Mouse (Mus musculus) small intestine, adult 2 months (tissue): ENCODE data around the gene Dop1b. TPM values are rescaled to one million over a fixed set of nuclear protein-coding genes. Genes with fewer than 3 reads are reported as not detected.

Source experiments
- H3K27ac ChIP-seq: fragments of 200-500 bp; 2 replicates; pipeline ENCODE4 v1.5.1; 2012; ENCODE audit warnings: low read depth, low read length, control low read depth, inconsistent platforms; ENCODE audit not compliant: insufficient read depth
- H3K27me3 ChIP-seq: fragments of 200-500 bp; 2 replicates; pipeline ENCODE4 v1.6.1; 2012; ENCODE audit warnings: mild to moderate bottlenecking, moderate library complexity, low read length, inconsistent platforms; ENCODE audit not compliant: control insufficient read depth, insufficient read depth
- H3K36me3 ChIP-seq: fragments of 200-500 bp; 2 replicates; pipeline ENCODE4 v1.6.1; 2012; ENCODE audit warnings: mild to moderate bottlenecking, low read length, control low read depth, inconsistent platforms; ENCODE audit not compliant: control insufficient read depth, insufficient read depth
- H3K4me1 ChIP-seq: fragments of 200-500 bp; 2 replicates; pipeline ENCODE4 v1.6.1; 2012; ENCODE audit warnings: low read length, inconsistent platforms, mixed read lengths; ENCODE audit not compliant: control insufficient read depth, insufficient read depth, insufficient read length
- H3K4me3 ChIP-seq: fragments of 200-500 bp; 2 replicates; pipeline ENCODE4 v1.5.1; 2012; ENCODE audit warnings: low read depth, mild to moderate bottlenecking, control low read depth, inconsistent platforms, low read length, moderate library complexity
- CTCF ChIP-seq: fragments of 200-500 bp; IDR thresholded peaks from 2 replicates; pipeline ENCODE4 v1.5.1; 2012; ENCODE audit warnings: low read depth, mild to moderate bottlenecking, control low read depth, inconsistent platforms, low read length, moderate library complexity, mixed read lengths; ENCODE audit not compliant: insufficient replicate concordance, insufficient read length; ENCODE audit errors: extremely low read depth
- POLR2A ChIP-seq: fragments of 200-500 bp; IDR thresholded peaks from 2 replicates; pipeline ENCODE4 v1.6.1; 2012; ENCODE audit warnings: low read depth, mild to moderate bottlenecking, control low read depth, inconsistent platforms, low read length, moderate library complexity
- WGBS: fragments of 180-500 bp; shearing (Covaris S2); methylation state at CpG from one replicate; pipeline ENCODE4 v1.1.7; 2018; 5-methylcytosine and 5-hydroxymethylcytosine counted together
- polyA plus RNA-seq: library from polyadenylated mRNA; depleted of rRNA; stranded (reverse); fragments of >200 nt; gene quantifications from 2 replicates; pipeline ENCODE4 v1.2.3, GENCODE M21; 2012

Dop1b gene
- polyA plus RNA-seq, 1 experiment = 94.1 TPM

- no peaks in the 10 kb centered on the region for H3K27me3 ChIP-seq
- H3K36me3 ChIP-seq = peaks cover 34% of the 10 kb centered on the region
- 87% methylated on average over 4 of the region's 4 CpGs for WGBS
- TF ChIP-seq CTCF (no peak), POLR2A (no peak)
- H3K4me3 ChIP-seq = no peak overlapping the region
- no peaks in the 10 kb centered on the region for H3K4me1 ChIP-seq
- no peak overlapping the region for H3K27ac ChIP-seq
Observed at GRCm38 (mm10) chr16:93788388-93788787, 76.7 kb downstream of the Dop1b start.

GRCm38 (mm10) chr16:93788881-93789280 is 77.2 kb downstream of the Dop1b start:
- no peak for TF ChIP-seq CTCF
- no peak for TF ChIP-seq POLR2A
- Histone ChIP-seq H3K36me3 (peaks cover 32% of the 10 kb centered on the region), H3K4me3 (no peak overlapping the region), H3K27ac (no peak overlapping the region), H3K27me3 (no peaks in the 10 kb centered on the region), H3K4me1 (no peaks in the 10 kb centered on the region)
- WGBS = 95% methylated on average over 8 of the region's 8 CpGs

GRCm38 (mm10) chr16:93789971-93790755 is 78.5 kb downstream of the Dop1b start:
- H3K27ac ChIP-seq = no peak overlapping the region
- TF ChIP-seq POLR2A (no peak), CTCF (no peak)
- WGBS = 74% methylated on average over 5 of the region's 5 CpGs
- peaks cover 26% of the 10 kb centered on the region for H3K36me3 ChIP-seq
- no peaks in the 10 kb centered on the region for H3K27me3 ChIP-seq
- no peak overlapping the region for H3K4me3 ChIP-seq
- no peaks in the 10 kb centered on the region for H3K4me1 ChIP-seq

- H3K27ac ChIP-seq = no peak overlapping the region
- TF ChIP-seq POLR2A = no peak
- TF ChIP-seq CTCF = no peak
- WGBS = 81% methylated on average over 15 of the region's 15 CpGs
Observed at GRCm38 (mm10) chr16:93792981-93793630, 81.4 kb downstream of the Dop1b start.

GRCm38 (mm10) chr16:93794845-93795244 is 83.1 kb downstream of the Dop1b start:
- Histone ChIP-seq H3K27me3 (no peaks in the 10 kb centered on the region), H3K4me1 (peaks cover 17% of the 10 kb centered on the region; the same call in 1 of the 2 replicates), H3K27ac (no peak overlapping the region), H3K4me3 (no peak overlapping the region), H3K36me3 (peaks cover 29% of the 10 kb centered on the region)
- TF ChIP-seq CTCF = no peak
- TF ChIP-seq POLR2A = no peak
- 89% methylated on average over 5 of the region's 5 CpGs for WGBS

More at GRCm38 (mm10) chr16:93792981-93793630, 81.4 kb downstream of the Dop1b start:
- Histone ChIP-seq H3K36me3 (peaks cover 23% of the 10 kb centered on the region), H3K27me3 (no peaks in the 10 kb centered on the region), H3K4me3 (no peak overlapping the region), H3K4me1 (peaks cover 13% of the 10 kb centered on the region; the same call in 1 of the 2 replicates)

GRCm38 (mm10) chr16:93795391-93795790 is 83.7 kb downstream of the Dop1b start:
- Histone ChIP-seq H3K4me1 (peaks cover 17% of the 10 kb centered on the region; the same call in 1 of the 2 replicates), H3K4me3 (no peak overlapping the region), H3K36me3 (peaks cover 34% of the 10 kb centered on the region), H3K27me3 (no peaks in the 10 kb centered on the region), H3K27ac (no peak overlapping the region)
- 96% methylated on average over 5 of the region's 5 CpGs for WGBS
- no peak for TF ChIP-seq POLR2A
- TF ChIP-seq CTCF = no peak

- Histone ChIP-seq H3K27me3 (no peaks in the 10 kb centered on the region), H3K27ac (peak overlapping the region; percentile 6; the same call in 1 of the 2 replicates), H3K4me1 (peaks cover 17% of the 10 kb centered on the region; the same call in 1 of the 2 replicates), H3K4me3 (no peak overlapping the region), H3K36me3 (peaks cover 30% of the 10 kb centered on the region)
- WGBS = 64% methylated on average over 12 of the region's 12 CpGs
- TF ChIP-seq POLR2A (no peak), CTCF (no peak)
Observed at GRCm38 (mm10) chr16:93797021-93797840, 85.5 kb downstream of the Dop1b start.
